Mouse (Mus musculus): ENCODE results near the gene Xrn2. TPM values are rescaled to one million over a fixed set of nuclear protein-coding genes. Genes with fewer than 3 reads are reported as not detected.
"Not testable (repeated sequence)": the region's sequence is repeated elsewhere in the genome, so short reads cannot be mapped to it uniquely, and the experiment has no call there.

Gene Xrn2
- total RNA-seq, 2 experiments from 2014 or later, result 46.6 to 47.5 TPM

GRCm38 (mm10) chr2:147013194-147013969 lies 586 bp downstream of the Xrn2 start:
- H3K4me3 ChIP-seq, result peak overlapping the region; percentile 86
- peak; percentile 56 to 58 for DNase-seq (ENCODE audit: low spot score in 2 of 2)
- H3K27ac ChIP-seq, result peak overlapping the region; percentile 97
- TF ChIP-seq CTCF (conservative IDR thresholded peaks at IDR 0.05), result peak; percentile 36

GRCm38 (mm10) chr2:147014101-147014886 lies 1.5 kb downstream of the Xrn2 start:
- Histone ChIP-seq H3K4me3 (peak overlapping the region; percentile 86), H3K27ac (peak overlapping the region; percentile 97)
- DNase-seq (ENCODE audit: low spot score in 2 of 2), result no peak
- TF ChIP-seq CTCF (conservative IDR thresholded peaks at IDR 0.05), result no peak

- not testable (repeated sequence) for DNase-seq (ENCODE audit: low spot score in 2 of 2); H3K27ac ChIP-seq; H3K4me3 ChIP-seq
Measured at GRCm38 (mm10) chr2:147022041-147022440, 9.2 kb downstream of the Xrn2 start.

GRCm38 (mm10) chr2:147023067-147023466 lies 10.3 kb downstream of the Xrn2 start:
- no peak for DNase-seq (ENCODE audit: low spot score in 2 of 2)
- no peak for TF ChIP-seq CTCF (conservative IDR thresholded peaks at IDR 0.05)
- Histone ChIP-seq H3K4me3 (no peak overlapping the region), H3K27ac (no peak overlapping the region)

GRCm38 (mm10) chr2:147023560-147023959 lies 10.8 kb downstream of the Xrn2 start:
- Histone ChIP-seq H3K27ac (no peak overlapping the region), H3K4me3 (no peak overlapping the region)
- no peak for DNase-seq (ENCODE audit: low spot score in 2 of 2)
- TF ChIP-seq CTCF (conservative IDR thresholded peaks at IDR 0.05), result no peak

GRCm38 (mm10) chr2:147033065-147033464 lies 20.3 kb downstream of the Xrn2 start:
- DNase-seq (ENCODE audit: low spot score in 2 of 2), result no peak
- no peak overlapping the region for H3K27ac ChIP-seq
- TF ChIP-seq CTCF (conservative IDR thresholded peaks at IDR 0.05), result no peak
- no peak overlapping the region for H3K4me3 ChIP-seq

- Histone ChIP-seq H3K27ac (no peak overlapping the region), H3K4me3 (no peak overlapping the region)
- no peak for TF ChIP-seq CTCF (conservative IDR thresholded peaks at IDR 0.05)
- DNase-seq (ENCODE audit: low spot score in 2 of 2), result no peak
Measured at GRCm38 (mm10) chr2:147035864-147036263, 23.1 kb downstream of the Xrn2 start.

- DNase-seq (ENCODE audit: low spot score in 2 of 2), result no peak
Measured at GRCm38 (mm10) chr2:147047051-147047450, 34.3 kb downstream of the Xrn2 start.

GRCm38 (mm10) chr2:147053229-147053892 lies 40.6 kb downstream of the Xrn2 start:
- H3K27ac ChIP-seq, result no peak overlapping the region
- no peak overlapping the region for H3K4me3 ChIP-seq
- no peak for TF ChIP-seq CTCF (conservative IDR thresholded peaks at IDR 0.05)
- DNase-seq (ENCODE audit: low spot score in 2 of 2), result no peak

More at GRCm38 (mm10) chr2:147047051-147047450, 34.3 kb downstream of the Xrn2 start:
- Histone ChIP-seq H3K27ac (no peak overlapping the region), H3K4me3 (no peak overlapping the region)
- TF ChIP-seq CTCF (conservative IDR thresholded peaks at IDR 0.05), result no peak

- no peak for TF ChIP-seq CTCF (conservative IDR thresholded peaks at IDR 0.05)
- no peak for DNase-seq (ENCODE audit: low spot score in 2 of 2)
- Histone ChIP-seq H3K4me3 (no peak overlapping the region), H3K27ac (no peak overlapping the region)
Measured at GRCm38 (mm10) chr2:147067480-147068246, 54.9 kb downstream of the Xrn2 start.

GRCm38 (mm10) chr2:147069077-147069476 lies 56.3 kb downstream of the Xrn2 start:
- TF ChIP-seq CTCF (conservative IDR thresholded peaks at IDR 0.05), result no peak
- H3K27ac ChIP-seq, result no peak overlapping the region

GRCm38 (mm10) chr2:147070305-147070704 lies 57.5 kb downstream of the Xrn2 start:
- DNase-seq (ENCODE audit: low spot score in 2 of 2), result no peak
- H3K27ac ChIP-seq, result no peak overlapping the region
- TF ChIP-seq CTCF (conservative IDR thresholded peaks at IDR 0.05), result no peak
- H3K4me3 ChIP-seq, result no peak overlapping the region

More at GRCm38 (mm10) chr2:147069077-147069476, 56.3 kb downstream of the Xrn2 start:
- no peak overlapping the region for H3K4me3 ChIP-seq
- no peak for DNase-seq (ENCODE audit: low spot score in 2 of 2)

Data from layer of hippocampus, adult 2 months (tissue).